Mouse (Mus musculus) layer of hippocampus, postnatal 36 days (tissue): Measurements from ENCODE around the gene Sp2. TPM values are rescaled to one million over a fixed set of nuclear protein-coding genes. Genes with fewer than 3 reads are reported as not detected.

Experiments
- DNase-seq, 2 experiments: peaks; one replicate each; pipeline ENCODE4 v3.0.0; 2022
- total RNA-seq, 2 experiments: library from RNA; stranded (reverse); gene quantifications; 2 replicates each; pipeline ENCODE4 v1.2.3; 2021

Sp2 gene
- total RNA-seq, 2 experiments from 2014 or later = 12.3 to 12.6 TPM

GRCm38 (mm10) chr11:96937549-96938425, 45.0 kb downstream of the Sp2 start:
- no peak for DNase-seq

- no peak for DNase-seq
These were observed 46.7 kb downstream of the Sp2 start for GRCm38 (mm10) chr11:96935872-96936650.

GRCm38 (mm10) chr11:96934921-96935356, 47.8 kb downstream of the Sp2 start:
- DNase-seq = peak in 1 of 2 experiments; percentile 18

- DNase-seq = no peak
These were observed 49.0 kb downstream of the Sp2 start for GRCm38 (mm10) chr11:96933562-96934276.

- no peak for DNase-seq
These were observed 51.3 kb downstream of the Sp2 start for GRCm38 (mm10) chr11:96931327-96932062.

- no peak for DNase-seq
These were observed 52.9 kb downstream of the Sp2 start for GRCm38 (mm10) chr11:96929766-96930331.

- no peak for DNase-seq
These were observed 53.5 kb downstream of the Sp2 start for GRCm38 (mm10) chr11:96929096-96929765.

- no peak for DNase-seq
These were observed 54.1 kb downstream of the Sp2 start for GRCm38 (mm10) chr11:96928691-96929090.

GRCm38 (mm10) chr11:96928088-96928487, 54.7 kb downstream of the Sp2 start, which contains the start of gene Prr15l:
Gene Prr15l, plus strand, starts transcription at chr11:96928104.
- no peak for DNase-seq

GRCm38 (mm10) chr11:96926587-96926986, 56.2 kb downstream of the Sp2 start:
- no peak for DNase-seq

GRCm38 (mm10) chr11:96925469-96926148, 57.1 kb downstream of the Sp2 start:
- no peak for DNase-seq

- DNase-seq = no peak
These were observed 57.9 kb downstream of the Sp2 start for GRCm38 (mm10) chr11:96924861-96925260.

- no peak for DNase-seq
These were observed 63.8 kb downstream of the Sp2 start for GRCm38 (mm10) chr11:96919003-96919402.

GRCm38 (mm10) chr11:96917415-96917814, 65.3 kb downstream of the Sp2 start:
- DNase-seq = no peak

- no peak for DNase-seq
These were observed 65.8 kb downstream of the Sp2 start for GRCm38 (mm10) chr11:96916885-96917396.

- peak; percentile 98 to 99 for DNase-seq
These were observed 66.5 kb downstream of the Sp2 start, which contains the start of gene Cdk5rap3 for GRCm38 (mm10) chr11:96916044-96916884. Gene Cdk5rap3, minus strand, starts transcription at chr11:96916496.

GRCm38 (mm10) chr11:96912682-96913081, 70.1 kb downstream of the Sp2 start:
- no peak for DNase-seq

GRCm38 (mm10) chr11:96910003-96910402, 72.8 kb downstream of the Sp2 start:
- DNase-seq = peak; percentile 71 to 84

GRCm38 (mm10) chr11:96908594-96908993, 74.2 kb downstream of the Sp2 start:
- DNase-seq = no peak
